Mouse (Mus musculus): ENCODE measurements at regions not wholly inside any gene's neighbourhood (a gene's known extent, or its start where the extent isn't known, plus 50 kb on each side); places are given as distances from the start of the nearest gene placed in this dataset.
A peak's percentile ranks its signal among the peaks of the same experiment; 100 is the strongest.

DNA sequence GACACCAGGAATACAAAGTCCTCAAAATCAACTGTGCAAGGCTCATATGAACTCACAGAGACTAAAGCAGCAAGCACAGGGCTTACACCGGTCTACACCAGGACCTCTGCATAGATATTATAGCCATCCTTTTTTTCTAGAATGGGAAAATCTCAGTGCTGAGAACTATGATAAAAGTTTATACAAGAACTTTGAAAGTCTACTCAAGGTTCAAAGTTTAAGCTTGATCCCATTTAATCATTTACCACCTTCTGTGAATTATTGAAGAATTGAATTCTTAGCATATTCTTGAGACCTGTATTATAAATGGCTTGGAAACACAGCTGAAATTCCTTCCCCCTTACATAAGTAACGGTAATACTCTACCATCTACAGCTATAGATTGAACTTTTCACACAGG lies 902.1 kb upstream of the B3galt2 start:
- no peak overlapping the region for H3K4me3 ChIP-seq (replicated peaks)
- H3K9me3 ChIP-seq, result no peaks in the 10 kb centered on the region
- H3K9ac ChIP-seq (replicated peaks), result no peak overlapping the region
- H3K4me2 ChIP-seq, result no peak overlapping the region
- WGBS, result 97% methylated on average over 2 of the region's 2 CpGs
- H3K4me1 ChIP-seq (replicated peaks), result no peaks in the 10 kb centered on the region
- H3K27me3 ChIP-seq, result no peaks in the 10 kb centered on the region
- no peak for ATAC-seq (ENCODE audit: insufficient number of reproducible peaks, insufficient read depth, low FRiP score, low TSS enrichment, low read depth)
- H3K36me3 ChIP-seq, result no peaks in the 10 kb centered on the region
- H3K27ac ChIP-seq, result no peak overlapping the region

DNA sequence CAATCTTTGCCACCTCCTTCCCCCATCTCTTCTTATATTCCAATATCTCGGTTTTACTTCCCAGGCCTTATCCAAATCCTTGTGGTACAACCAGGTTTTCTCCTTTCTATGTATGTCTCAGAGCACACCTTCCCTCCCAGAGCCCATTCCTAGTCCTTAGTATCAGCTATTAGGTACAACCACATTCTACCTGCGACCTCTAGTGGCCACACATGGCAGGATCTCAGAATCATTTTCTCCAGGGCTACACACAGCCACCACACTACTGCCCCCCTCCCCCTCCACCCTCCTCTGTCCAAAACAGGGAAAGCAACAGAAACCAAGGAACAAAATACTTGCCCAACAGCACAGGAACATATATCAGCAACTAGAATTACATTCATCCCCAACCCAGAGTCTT lies 898.2 kb upstream of the B3galt2 start:
- Histone ChIP-seq H3K9me3 (no peaks in the 10 kb centered on the region), H3K4me1 (replicated peaks) (no peaks in the 10 kb centered on the region), H3K4me3 (replicated peaks) (no peak overlapping the region), H3K9ac (replicated peaks) (no peak overlapping the region), H3K4me2 (no peak overlapping the region), H3K27me3 (no peaks in the 10 kb centered on the region), H3K36me3 (no peaks in the 10 kb centered on the region), H3K27ac (no peak overlapping the region)
- 8% methylated on average over 2 of the region's 2 CpGs for WGBS
- ATAC-seq (ENCODE audit: insufficient number of reproducible peaks, insufficient read depth, low FRiP score, low TSS enrichment, low read depth), result peak; percentile 78

GRCm38 (mm10) chr1:142771010-142771409 lies 869.5 kb upstream of the B3galt2 start:
- Histone ChIP-seq H3K9ac (replicated peaks) (no peak overlapping the region), H3K36me3 (no peaks in the 10 kb centered on the region), H3K9me3 (no peaks in the 10 kb centered on the region), H3K4me2 (no peak overlapping the region), H3K27ac (no peak overlapping the region), H3K4me3 (replicated peaks) (no peak overlapping the region), H3K4me1 (replicated peaks) (no peaks in the 10 kb centered on the region), H3K27me3 (no peaks in the 10 kb centered on the region)
- ATAC-seq (ENCODE audit: insufficient number of reproducible peaks, insufficient read depth, low FRiP score, low TSS enrichment, low read depth), result no peak
- WGBS, result 95% methylated on average over 2 of the region's 2 CpGs
